Mouse (Mus musculus) hindbrain, embryonic 14.5 days (tissue): ENCODE results near the gene Gan. TPM values are rescaled to one million over a fixed set of nuclear protein-coding genes. Genes with fewer than 3 reads are reported as not detected.
A peak's percentile ranks its signal among the peaks of the same experiment; 100 is the strongest.

Experiments
- ATAC-seq: fragments of 200-750 bp; cut with Nextera tagmentation; 2 replicates; pipeline ENCODE4 v1.8.0; 2017; ENCODE audit warnings: moderate number of reproducible peaks, mild to moderate bottlenecking, moderate TSS enrichment, moderate library complexity; ENCODE audit not compliant: low FRiP score
- DNase-seq: peaks from one replicate; pipeline ENCODE4 v3.0.0-alpha.2; 2015; ENCODE audit warnings: low spot score
- H3K27ac ChIP-seq: fragments of 300-500 bp; sonication (generic); 2 replicates; pipeline ENCODE4 v1.5.1; 2014; ENCODE audit warnings: mild to moderate bottlenecking, moderate library complexity
- H3K27me3 ChIP-seq: fragments of 300-500 bp; sonication (generic); 2 replicates; pipeline ENCODE4 v1.6.1; 2014; ENCODE audit warnings: mild to moderate bottlenecking, low read length, mixed read lengths; ENCODE audit not compliant: control insufficient read depth, insufficient read depth
- H3K36me3 ChIP-seq: fragments of 300-500 bp; sonication (generic); replicated peaks from 2 replicates; pipeline ENCODE4 v1.6.1; 2014; ENCODE audit not compliant: control insufficient read depth, insufficient read depth
- H3K4me1 ChIP-seq: fragments of 300-500 bp; sonication (generic); replicated peaks from 2 replicates; pipeline ENCODE4 v1.6.1; 2014; ENCODE audit warnings: antibody characterized with exemption, low read length, mixed read lengths; ENCODE audit not compliant: control insufficient read depth, insufficient read depth
- H3K4me2 ChIP-seq: fragments of 300-500 bp; sonication (generic); replicated peaks from 2 replicates; pipeline ENCODE4 v1.6.1; 2014; ENCODE audit warnings: mild to moderate bottlenecking, moderate library complexity
- H3K4me3 ChIP-seq: fragments of 300-500 bp; sonication (generic); replicated peaks from 2 replicates; pipeline ENCODE4 v1.5.1; 2014; ENCODE audit warnings: mild to moderate bottlenecking, low read length
- H3K9ac ChIP-seq: fragments of 300-500 bp; sonication (generic); 2 replicates; pipeline ENCODE4 v1.6.1; 2014
- H3K9me3 ChIP-seq: fragments of 300-500 bp; sonication (generic); 2 replicates; pipeline ENCODE4 v1.6.1; 2016; ENCODE audit warnings: low read length; ENCODE audit not compliant: control insufficient read depth
- WGBS: fragments of 180-500 bp; shearing (Covaris S2); extraction: QIAGEN DNeasy Blood & Tissue Kit; methylation state at CpG from one replicate; pipeline ENCODE4 v1.1.7; 2014; 5-methylcytosine and 5-hydroxymethylcytosine counted together
- polyA plus RNA-seq: library from polyadenylated mRNA; unstranded; fragments of >200 nt; fragmentation: Nextera tagmentation; extraction: Ambion mirVana; gene quantifications from 2 replicates; pipeline ENCODE4 v1.2.1, GENCODE M21; 2014

Gan gene
- polyA plus RNA-seq: 4.4 and 4.7 TPM in 2 replicates

- H3K9ac ChIP-seq: peak within 1 kb of the TSS; percentile 88
- DNase-seq: no peak
- peak within 1 kb of the TSS; percentile 94 for H3K4me3 ChIP-seq
- no peaks in the 10 kb centered on the region for H3K36me3 ChIP-seq
- H3K27ac ChIP-seq: peak within 1 kb of the TSS; percentile 83
- under 1% methylated on average over 47 of the region's 65 CpGs for WGBS
- H3K4me1 ChIP-seq: peaks cover 20% of the 10 kb centered on the region
- peak within 1 kb of the TSS; percentile 70 for H3K4me2 ChIP-seq
- H3K27me3 ChIP-seq: no peaks in the 10 kb centered on the region
- ATAC-seq: peak; percentile 33
- no peaks in the 10 kb centered on the region for H3K9me3 ChIP-seq
Observed at GRCm38 (mm10) chr8:117158135-117158761, at the start of gene Gan. Gene Gan, plus strand, starts transcription at chr8:117158135.

DNA sequence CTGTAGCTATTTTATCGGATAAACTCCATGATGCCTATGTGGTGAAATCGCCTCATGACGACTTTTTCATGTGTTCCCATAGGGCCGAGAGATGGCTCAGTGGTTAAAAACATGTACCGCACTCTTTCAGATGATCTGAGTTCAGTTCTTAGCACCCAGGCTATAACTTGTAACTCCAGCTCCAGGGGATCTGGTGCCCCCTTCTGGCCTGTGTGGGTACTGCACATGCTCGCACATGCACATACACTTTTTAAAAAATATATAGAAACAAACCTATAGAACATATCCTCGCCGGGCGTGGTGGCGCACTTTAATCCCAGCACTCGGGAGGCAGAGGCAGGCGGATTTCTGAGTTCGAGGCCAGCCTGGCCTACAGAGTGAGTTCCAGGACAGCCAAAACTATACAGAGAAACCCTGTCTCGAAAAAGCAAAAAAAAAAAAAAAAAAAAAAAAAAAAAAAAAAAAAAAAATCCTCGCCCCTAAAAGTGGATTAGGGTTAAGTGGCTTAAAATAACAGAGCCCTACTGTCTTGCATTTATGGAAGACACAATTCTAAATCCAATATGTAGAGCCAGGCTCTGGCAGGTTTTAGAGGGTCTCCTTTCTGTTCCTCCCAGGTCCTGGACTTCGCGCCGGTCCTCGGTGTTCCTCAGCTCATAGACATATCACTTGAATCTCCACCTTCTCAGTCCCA lies 48.8 kb upstream of the Gan start:
- ATAC-seq: no peak
- H3K27ac ChIP-seq: no peak overlapping the region
- 92% methylated on average over 19 of the region's 19 CpGs for WGBS
- no peaks in the 10 kb centered on the region for H3K9me3 ChIP-seq
- no peak overlapping the region for H3K4me3 ChIP-seq
- no peak for DNase-seq
- H3K4me1 ChIP-seq: no peaks in the 10 kb centered on the region
- H3K4me2 ChIP-seq: no peak overlapping the region
- no peaks in the 10 kb centered on the region for H3K36me3 ChIP-seq
- H3K9ac ChIP-seq: no peak overlapping the region
- no peaks in the 10 kb centered on the region for H3K27me3 ChIP-seq

DNA sequence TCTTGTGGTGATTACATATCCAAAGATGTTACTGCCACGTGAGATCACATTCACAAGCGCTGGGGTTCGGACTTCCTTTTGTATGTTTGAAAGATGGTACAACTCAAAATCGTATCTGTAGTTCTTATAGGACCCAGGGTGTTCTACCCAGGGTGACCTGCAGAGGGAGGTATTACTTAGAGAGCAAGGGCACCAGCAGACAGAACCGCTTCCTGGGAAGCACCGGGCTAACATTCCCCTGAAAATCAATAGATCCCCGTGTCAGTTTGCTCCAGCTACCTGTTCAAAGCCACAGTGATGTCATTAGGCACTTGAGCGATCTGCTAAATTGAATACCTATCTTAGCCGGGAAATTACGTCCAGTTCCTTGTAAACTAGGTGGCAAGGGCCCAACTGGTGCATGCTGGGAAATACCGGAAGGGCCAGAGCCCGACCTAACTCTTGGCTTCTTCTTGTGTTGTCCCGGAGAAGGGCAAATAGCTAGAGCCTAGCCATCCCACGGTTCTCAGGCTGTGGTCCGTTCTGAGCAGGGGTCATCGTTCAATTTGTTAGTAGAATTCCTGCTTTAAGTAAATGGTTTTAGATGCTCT lies 48.0 kb upstream of the Gan start:
- Histone ChIP-seq H3K4me2 (no peak overlapping the region), H3K4me1 (no peaks in the 10 kb centered on the region), H3K4me3 (no peak overlapping the region), H3K27me3 (no peaks in the 10 kb centered on the region), H3K9ac (no peak overlapping the region), H3K9me3 (no peaks in the 10 kb centered on the region), H3K27ac (no peak overlapping the region), H3K36me3 (no peaks in the 10 kb centered on the region)
- ATAC-seq: no peak
- peak; percentile 37 for DNase-seq
- 56% methylated on average over 16 of the region's 16 CpGs for WGBS

DNA sequence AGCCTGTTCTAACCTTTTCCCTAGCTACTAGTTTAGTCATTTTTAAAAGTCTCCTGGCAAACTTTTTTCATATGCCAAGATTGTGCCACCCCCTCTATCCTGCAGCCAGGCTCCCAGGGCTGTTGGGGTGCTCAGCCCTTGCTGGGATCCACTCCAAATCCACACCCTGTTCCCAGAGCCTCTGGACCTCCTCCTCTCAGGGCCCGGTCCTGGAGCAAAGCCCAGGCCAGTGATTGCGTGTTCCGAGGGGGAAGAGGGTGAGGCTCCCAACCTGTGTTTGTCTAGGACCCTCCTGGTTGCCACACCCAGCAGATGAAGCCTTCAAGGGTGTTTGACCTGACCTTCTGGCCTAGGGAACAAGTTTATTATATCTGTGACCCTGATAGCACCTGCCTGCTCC lies 46.3 kb upstream of the Gan start:
- Histone ChIP-seq H3K4me3 (no peak overlapping the region), H3K4me1 (peaks cover 7% of the 10 kb centered on the region; the same call in 1 of the 2 replicates), H3K27ac (no peak overlapping the region), H3K9me3 (no peaks in the 10 kb centered on the region), H3K36me3 (no peaks in the 10 kb centered on the region), H3K27me3 (no peaks in the 10 kb centered on the region), H3K9ac (no peak overlapping the region), H3K4me2 (no peak overlapping the region)
- WGBS: 79% methylated on average over 3 of the region's 3 CpGs
- DNase-seq (no peak), ATAC-seq (no peak)

- H3K4me3 ChIP-seq: no peak overlapping the region
- H3K27me3 ChIP-seq: no peaks in the 10 kb centered on the region
- no peaks in the 10 kb centered on the region for H3K9me3 ChIP-seq
- H3K36me3 ChIP-seq: no peaks in the 10 kb centered on the region
- no peak overlapping the region for H3K9ac ChIP-seq
- WGBS: 79% methylated on average over 8 of the region's 8 CpGs
- no peak overlapping the region for H3K4me2 ChIP-seq
- H3K27ac ChIP-seq: no peak overlapping the region
- DNase-seq: no peak
- ATAC-seq: no peak
- peaks cover 7% of the 10 kb centered on the region; the same call in 1 of the 2 replicates for H3K4me1 ChIP-seq
Observed at GRCm38 (mm10) chr8:117112261-117112660, 45.7 kb upstream of the Gan start.

DNA sequence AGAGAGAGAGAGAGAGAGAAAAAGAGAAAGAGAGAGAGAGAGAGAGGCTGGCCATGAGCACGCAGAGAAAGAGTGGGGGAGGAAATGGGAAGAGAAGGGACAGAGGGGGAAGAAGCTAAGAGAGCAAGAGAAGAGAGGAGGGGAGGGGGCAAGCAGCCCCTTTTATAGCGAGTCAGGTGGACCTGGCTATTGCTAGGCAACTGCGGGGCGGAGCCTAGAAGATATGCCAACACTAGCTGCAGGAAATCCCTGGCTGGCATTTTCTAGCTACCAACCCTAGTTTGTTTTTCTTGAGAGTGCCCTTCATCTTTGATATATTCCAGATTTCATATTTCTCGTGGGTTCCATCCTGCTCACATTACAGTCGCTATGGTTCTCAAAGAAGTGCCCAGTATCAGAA lies 42.8 kb upstream of the Gan start:
- no peaks in the 10 kb centered on the region for H3K9me3 ChIP-seq
- no peak overlapping the region for H3K9ac ChIP-seq
- no peak overlapping the region for H3K4me2 ChIP-seq
- peaks cover 7% of the 10 kb centered on the region; the same call in 1 of the 2 replicates for H3K4me1 ChIP-seq
- H3K27me3 ChIP-seq: no peaks in the 10 kb centered on the region
- no peak overlapping the region for H3K27ac ChIP-seq
- no peaks in the 10 kb centered on the region for H3K36me3 ChIP-seq
- 47% methylated on average over 6 of the region's 6 CpGs for WGBS
- no peak overlapping the region for H3K4me3 ChIP-seq
- DNase-seq (no peak), ATAC-seq (no peak)

GRCm38 (mm10) chr8:117115676-117116446 lies 42.1 kb upstream of the Gan start:
- peak overlapping the region; percentile 12 for H3K4me2 ChIP-seq
- 28% methylated on average over 13 of the region's 13 CpGs for WGBS
- ATAC-seq (no peak), DNase-seq (no peak)
- no peak overlapping the region for H3K27ac ChIP-seq
- peaks cover 7% of the 10 kb centered on the region; the same call in 1 of the 2 replicates for H3K4me1 ChIP-seq
- no peak overlapping the region for H3K9ac ChIP-seq
- H3K27me3 ChIP-seq: no peaks in the 10 kb centered on the region
- no peak overlapping the region for H3K4me3 ChIP-seq
- no peaks in the 10 kb centered on the region for H3K9me3 ChIP-seq
- no peaks in the 10 kb centered on the region for H3K36me3 ChIP-seq

DNA sequence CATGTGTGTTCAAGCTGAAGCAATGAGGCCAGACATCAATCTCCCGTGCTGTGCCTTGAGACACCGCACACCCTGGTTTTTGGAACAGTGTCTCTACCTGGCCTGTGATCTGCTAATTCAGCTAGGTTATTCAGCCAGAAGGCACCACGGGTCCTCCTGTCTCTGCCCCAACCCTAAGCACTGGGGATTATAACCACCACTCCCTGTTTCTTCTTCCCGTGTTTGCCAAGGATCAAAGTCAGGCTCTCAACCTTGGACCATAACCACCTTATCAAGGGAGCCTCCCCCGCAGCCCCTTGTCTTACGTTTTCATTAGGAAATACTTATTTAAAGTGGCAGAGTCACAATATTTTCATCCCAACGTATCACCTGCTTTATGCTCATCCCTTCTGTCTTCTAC lies 41.4 kb upstream of the Gan start:
- Histone ChIP-seq H3K4me3 (no peak overlapping the region), H3K9me3 (no peaks in the 10 kb centered on the region), H3K9ac (no peak overlapping the region), H3K36me3 (no peaks in the 10 kb centered on the region), H3K4me1 (peaks cover 7% of the 10 kb centered on the region; the same call in 1 of the 2 replicates), H3K27me3 (no peaks in the 10 kb centered on the region), H3K4me2 (no peak overlapping the region), H3K27ac (no peak overlapping the region)
- ATAC-seq: no peak
- DNase-seq: no peak
- WGBS: 84% methylated on average over 7 of the region's 7 CpGs

- H3K4me3 ChIP-seq: no peak overlapping the region
- WGBS: 92% methylated on average over 9 of the region's 9 CpGs
Observed at GRCm38 (mm10) chr8:117118409-117118808, 39.5 kb upstream of the Gan start.

More at GRCm38 (mm10) chr8:117118409-117118808, 39.5 kb upstream of the Gan start:
- no peaks in the 10 kb centered on the region for H3K27me3 ChIP-seq
- DNase-seq: no peak
- no peak for ATAC-seq
- H3K4me2 ChIP-seq: no peak overlapping the region
- H3K36me3 ChIP-seq: no peaks in the 10 kb centered on the region
- no peak overlapping the region for H3K9ac ChIP-seq
- peaks cover 7% of the 10 kb centered on the region; the same call in 1 of the 2 replicates for H3K4me1 ChIP-seq
- no peaks in the 10 kb centered on the region for H3K9me3 ChIP-seq
- no peak overlapping the region for H3K27ac ChIP-seq
